8 mouse cellular contexts compared by ENCODE assay signal in genomic region chr14:101378965-101379662, GRCm38 (mm10).
DNase-seq lines count a peak whose midpoint lies in the region; ATAC-seq and TF ChIP-seq lines count a peak whose summit lies in the region.

No protein-coding gene starts in this region.

- no peak for TF ChIP-seq POLR2A in liver, adult 2 months (IDR thresholded peaks at IDR 0.05; ENCODE audit: extremely low read depth, insufficient read depth, low read length)

- peak overlapping the region; percentile 62 for H3K4me2 ChIP-seq in heart, embryonic 13.5 days
- H3K4me2 ChIP-seq in kidney, postnatal 0 days (ENCODE audit: low read length): peak overlapping the region; percentile 48
- peak overlapping the region; percentile 24 for H3K4me2 ChIP-seq in neural tube, embryonic 11.5 days (ENCODE audit: low read depth)

- H3K9me3 ChIP-seq in heart, embryonic 13.5 days: no peaks in the 10 kb centered on the region
- H3K9me3 ChIP-seq in kidney, postnatal 0 days (replicated peaks; ENCODE audit: low read length): no peaks in the 10 kb centered on the region
- no peaks in the 10 kb centered on the region for H3K9me3 ChIP-seq in neural tube, embryonic 11.5 days (ENCODE audit: control insufficient read depth, low read length)

- no peak overlapping the region for H3K9ac ChIP-seq in heart, embryonic 13.5 days
- H3K9ac ChIP-seq in kidney, postnatal 0 days (ENCODE audit: low read depth, low read length): no peak overlapping the region
- H3K9ac ChIP-seq in liver, adult 2 months (ENCODE audit: low read depth, low read length): no peak overlapping the region
- no peak overlapping the region for H3K9ac ChIP-seq in neural tube, embryonic 11.5 days (ENCODE audit: low read length)

- H3K4me3 ChIP-seq in C2C12 (ENCODE audit: insufficient read depth, poor library complexity, severe bottlenecking): no peak overlapping the region
- peak overlapping the region; percentile 34 for H3K4me3 ChIP-seq in heart, embryonic 13.5 days
- H3K4me3 ChIP-seq in kidney, postnatal 0 days (replicated peaks; ENCODE audit: low read depth, low read length): 0 out of 2 replicates have a peak overlapping the region, but pooled peaks have one; percentile 15
- no peak overlapping the region for H3K4me3 ChIP-seq in liver, adult 2 months (ENCODE audit: insufficient read depth, low read depth, low read length)
- peak overlapping the region; percentile 8; the same call in 1 of the 2 replicates for H3K4me3 ChIP-seq in neural tube, embryonic 11.5 days (ENCODE audit: low read depth, low read length)

- WGBS in heart, embryonic 13.5 days: 32% methylated on average over 21 of the region's 21 CpGs
- WGBS in kidney, postnatal 0 days: 26% methylated on average over 21 of the region's 21 CpGs
- 30% methylated on average over 21 of the region's 21 CpGs for WGBS in liver, adult 2 months
- WGBS in neural tube, embryonic 11.5 days: 28% methylated on average over 21 of the region's 21 CpGs

- H3K27ac ChIP-seq in heart, embryonic 13.5 days (replicated peaks): no peak overlapping the region
- no peak overlapping the region for H3K27ac ChIP-seq in kidney, postnatal 0 days
- H3K27ac ChIP-seq in liver, adult 2 months (replicated peaks; ENCODE audit: insufficient read depth, low read depth, low read length): no peak overlapping the region
- H3K27ac ChIP-seq in neural tube, embryonic 11.5 days (ENCODE audit: low read depth, low read length): no peak overlapping the region

- H3K36me3 ChIP-seq in C2C12 (ENCODE audit: control insufficient read depth, insufficient read depth): no peaks in the 10 kb centered on the region
- no peaks in the 10 kb centered on the region for H3K36me3 ChIP-seq in heart, embryonic 13.5 days
- H3K36me3 ChIP-seq in kidney, postnatal 0 days (ENCODE audit: insufficient read depth, low read length): no peaks in the 10 kb centered on the region
- no peaks in the 10 kb centered on the region for H3K36me3 ChIP-seq in liver, adult 2 months (ENCODE audit: control insufficient read depth, insufficient read depth, low read length)
- no peaks in the 10 kb centered on the region for H3K36me3 ChIP-seq in neural tube, embryonic 11.5 days (ENCODE audit: control insufficient read depth, insufficient read depth, low read length)

- H3ac ChIP-seq in C2C12 (ENCODE audit: control insufficient read depth, insufficient read length, low read depth): no peak overlapping the region

- no peaks in the 10 kb centered on the region for H3K79me3 ChIP-seq in C2C12 (ENCODE audit: low read depth)

- peaks cover 21% of the 10 kb centered on the region for H3K4me1 ChIP-seq in heart, embryonic 13.5 days
- H3K4me1 ChIP-seq in kidney, postnatal 0 days (replicated peaks; ENCODE audit: insufficient read depth, low read length): no peaks in the 10 kb centered on the region
- H3K4me1 ChIP-seq in liver, adult 2 months (ENCODE audit: control insufficient read depth, insufficient read depth, low read length): no peaks in the 10 kb centered on the region
- H3K4me1 ChIP-seq in neural tube, embryonic 11.5 days (ENCODE audit: control insufficient read depth, insufficient read depth, low read length): peaks cover 3% of the 10 kb centered on the region

- no peak for ATAC-seq in heart, embryonic 13.5 days (ENCODE audit: extremely low read depth, insufficient number of reproducible peaks, low FRiP score, low TSS enrichment)
- ATAC-seq in kidney, postnatal 0 days (replicated peaks; ENCODE audit: low FRiP score, low read depth): peak; percentile 80
- peak; percentile 80 for ATAC-seq in neural tube, embryonic 11.5 days (ENCODE audit: insufficient read depth, low FRiP score, low TSS enrichment)

- peaks cover 15% of the 10 kb centered on the region for H3K27me3 ChIP-seq in C2C12 (ENCODE audit: control insufficient read depth, insufficient read depth, insufficient read length)
- H3K27me3 ChIP-seq in heart, embryonic 13.5 days (replicated peaks): peaks cover 4% of the 10 kb centered on the region; the same call in 1 of the 2 replicates
- no peaks in the 10 kb centered on the region for H3K27me3 ChIP-seq in kidney, postnatal 0 days (ENCODE audit: insufficient read depth, low read length)
- H3K27me3 ChIP-seq in liver, adult 2 months (ENCODE audit: control insufficient read depth, insufficient read depth, low read length): no peaks in the 10 kb centered on the region
- no peaks in the 10 kb centered on the region for H3K27me3 ChIP-seq in neural tube, embryonic 11.5 days (ENCODE audit: control insufficient read depth, insufficient read depth, low read length)

- peak; percentile 85 for DNase-seq in brain, adult 2 months (ENCODE audit: low read depth, low spot score)
- DNase-seq in fibroblast of lung, adult 2 months (ENCODE audit: low read depth): peak; percentile 29
- peak; percentile 85 for DNase-seq in kidney, postnatal 0 days (ENCODE audit: low spot score)
- DNase-seq in liver, adult 2 months (ENCODE audit: extremely low read depth, low read depth, low spot score): peak; percentile 17
- peak; percentile 85 for DNase-seq in neural tube, embryonic 11.5 days (ENCODE audit: low spot score)
- peak; percentile 20 for DNase-seq in thymus, postnatal 0 days (ENCODE audit: low spot score)

- no peaks in the 10 kb centered on the region for H3K79me2 ChIP-seq in C2C12 (ENCODE audit: control insufficient read depth, insufficient read depth)
- no peaks in the 10 kb centered on the region for H3K79me2 ChIP-seq in liver, adult 2 months (ENCODE audit: control insufficient read depth, insufficient read depth, low read length)

- TF ChIP-seq CTCF in C2C12 (IDR thresholded peaks at IDR 0.05; ENCODE audit: control insufficient read depth, insufficient read depth, insufficient read length): peak; percentile 62
- peak; percentile 94 for TF ChIP-seq CTCF in kidney, postnatal 0 days (IDR thresholded peaks at IDR 0.05; ENCODE audit: low read depth)
- TF ChIP-seq CTCF in liver, adult 2 months (IDR thresholded peaks at IDR 0.05; ENCODE audit: low read depth, low read length): peak; percentile 94

TF ChIP-seq in C2C12, 6 proteins besides CTCF, POLR2A, EP300 and RAD21:
- TF ChIP-seq USF1 (IDR thresholded peaks at IDR 0.05; ENCODE audit: low read depth) (no peak), MYOD1 (IDR thresholded peaks at IDR 0.05; ENCODE audit: control insufficient read depth, insufficient read length, low read depth) (no peak), CEBPB (IDR thresholded peaks at IDR 0.05; ENCODE audit: low read depth) (no peak), MYOG (IDR thresholded peaks at IDR 0.05; ENCODE audit: control insufficient read depth, extremely low read depth, insufficient read length) (no peak), MAX (IDR thresholded peaks at IDR 0.05) (no peak), FOSL1 (IDR thresholded peaks at IDR 0.05; ENCODE audit: insufficient read depth, low read length, poor library complexity, severe bottlenecking) (no peak)

Comparison
In these comparisons a context has a peak if more than half of its experiments do, and no peak if none do; other contexts are left out.
1. H3K4me3 ChIP-seq: peak in heart, embryonic 13.5 days (single experiment), kidney, postnatal 0 days (single experiment) and neural tube, embryonic 11.5 days (single experiment); none in C2C12 (single experiment) and liver, adult 2 months (single experiment).
2. DNase-seq: peak in every context shown above with its lines; median percentile 85 in brain, adult 2 months; 85 in kidney, postnatal 0 days; 85 in neural tube, embryonic 11.5 days; 29 in fibroblast of lung, adult 2 months; 20 in thymus, postnatal 0 days; 17 in liver, adult 2 months.
3. Peak in every context shown above with its lines, with median percentiles within 50 percentile points of each other: CTCF ChIP-seq and H3K4me2 ChIP-seq.